Mouse (Mus musculus) left cerebral cortex, postnatal 10 days (tissue): ENCODE measurements around the gene Cbl. TPM values are rescaled to one million over a fixed set of nuclear protein-coding genes. Genes with fewer than 3 reads are reported as not detected.

ENCODE experiments used
- DNase-seq, 2 experiments: peaks; one replicate each; pipeline ENCODE4 v3.0.0; 2021 to 2022; ENCODE audit warnings: low spot score in 2 of 2, mixed read lengths in 1 of 2; ENCODE audit errors: extremely low spot score in 1 of 2
- intact Hi-C: fragments of 180-260 bp; cut with DNase I; formaldehyde crosslinking; loops from one replicate; pipeline ENCODE4 v1.15.1; 2025
- total RNA-seq, 2 experiments: library from RNA; stranded (reverse); gene quantifications; 2 replicates each; pipeline ENCODE4 v1.2.3; 2021

Gene Cbl
- total RNA-seq, 2 experiments from 2014 or later, result 48.6 to 49.9 TPM

- intact Hi-C loops, result no loop called here
- peak in 1 of 2 experiments; percentile 89 for DNase-seq
Measured at GRCm38 (mm10) chr9:44093612-44094503, 140.0 kb downstream of the Cbl start.

Other genes with a start within 250 kb of the Cbl start
- 100 to 1,000 TPM; 704 to 725 TPM for gene Thy1, start 190.7 kb downstream of the Cbl start, total RNA-seq
- 10 to 100 TPM; 58.2 to 64.0 TPM for gene Usp2, start 167.0 kb downstream of the Cbl start, total RNA-seq
- gene Mfrp, start 132.3 kb downstream of the Cbl start, total RNA-seq, result under 1 TPM in 1 of 2 experiments, not detected in 1; 0.17 TPM
- 10 to 100 TPM; 11.2 to 12.1 TPM for gene C1qtnf5, start 126.8 kb downstream of the Cbl start, total RNA-seq
- gene Gm49380, start 120.5 kb downstream of the Cbl start, total RNA-seq, result not detected
- 10 to 100 TPM; 30.1 to 33.4 TPM for gene Rnf26, start 120.5 kb downstream of the Cbl start, total RNA-seq
- gene Mcam, start 99.6 kb downstream of the Cbl start, total RNA-seq, result 10 to 100 TPM; 19.2 to 22.2 TPM
- gene Ccdc153, start 6.6 kb upstream of the Cbl start, total RNA-seq, result 1 to 10 TPM in 1 of 2 experiments, under 1 TPM in 1; 0.69 to 1.9 TPM
- gene Pdzd3, start 17.4 kb upstream of the Cbl start, total RNA-seq, result under 1 TPM; 0.53 to 0.60 TPM
- 10 to 100 TPM; 11.9 to 14.8 TPM for gene Nlrx1, start 34.5 kb upstream of the Cbl start, total RNA-seq
- 10 to 100 TPM; 68.0 to 73.2 TPM for gene Abcg4, start 54.6 kb upstream of the Cbl start, total RNA-seq
- gene Hinfp, start 71.6 kb upstream of the Cbl start, total RNA-seq, result 10 to 100 TPM; 27.1 to 28.3 TPM
- 100 to 1,000 TPM; 151 to 158 TPM for gene C2cd2l, start 86.2 kb upstream of the Cbl start, total RNA-seq
- gene Dpagt1, start 92.0 kb upstream of the Cbl start, total RNA-seq, result 10 to 100 TPM; 15.5 to 17.9 TPM
- 10 to 100 TPM; 66.5 to 67.6 TPM for gene H2afx, start 100.6 kb upstream of the Cbl start, total RNA-seq
- gene Hmbs, start 110.2 kb upstream of the Cbl start, total RNA-seq, result 10 to 100 TPM; 20.5 to 24.0 TPM
- 10 to 100 TPM; 42.6 to 49.1 TPM for gene Vps11, start 127.6 kb upstream of the Cbl start, total RNA-seq
- gene Hyou1, start 145.4 kb upstream of the Cbl start, total RNA-seq, result 10 to 100 TPM; 87.1 to 89.3 TPM
- gene Slc37a4, start 162.8 kb upstream of the Cbl start, total RNA-seq, result 10 to 100 TPM; 36.9 to 40.1 TPM
- gene Rps25, start 173.1 kb upstream of the Cbl start, total RNA-seq, result 100 to 1,000 TPM; 711 to 765 TPM
- 10 to 100 TPM; 75.3 to 87.2 TPM for gene Trappc4, start 173.6 kb upstream of the Cbl start, total RNA-seq
- gene Ccdc84, start 184.5 kb upstream of the Cbl start, total RNA-seq, result 10 to 100 TPM; 16.1 to 19.9 TPM
- not detected for gene Foxr1, start 207.1 kb upstream of the Cbl start, total RNA-seq
- not detected for gene Upk2, start 220.9 kb upstream of the Cbl start, total RNA-seq
- gene Bcl9l, start 248.8 kb upstream of the Cbl start, total RNA-seq, result 10 to 100 TPM; 85.4 to 98.1 TPM